Mouse (Mus musculus) liver, adult 2 months (tissue): Measurements from ENCODE around the gene Mrps35. TPM values are rescaled to one million over a fixed set of nuclear protein-coding genes. Genes with fewer than 3 reads are reported as not detected.

Experiments used
- DNase-seq: peaks from one replicate; pipeline ENCODE4 v3.0.0-alpha.2; 2011; ENCODE audit warnings: low read depth, low spot score; ENCODE audit errors: extremely low read depth
- H3K27ac ChIP-seq: fragments of 200-500 bp; replicated peaks from 2 replicates; pipeline ENCODE4 v1.5.1; 2012; ENCODE audit warnings: low read depth, mild to moderate bottlenecking, control low read depth, inconsistent platforms, low read length; ENCODE audit not compliant: insufficient read depth
- H3K27me3 ChIP-seq: fragments of 200-500 bp; 2 replicates; pipeline ENCODE4 v1.6.1; 2012; ENCODE audit warnings: mild to moderate bottlenecking, moderate library complexity, low read length, inconsistent platforms; ENCODE audit not compliant: control insufficient read depth, insufficient read depth
- H3K36me3 ChIP-seq: fragments of 200-500 bp; 2 replicates; pipeline ENCODE4 v1.6.1; 2012; ENCODE audit warnings: low read length, inconsistent platforms; ENCODE audit not compliant: control insufficient read depth, insufficient read depth
- H3K4me1 ChIP-seq: fragments of 200-500 bp; 2 replicates; pipeline ENCODE4 v1.6.1; 2011; ENCODE audit warnings: low read length; ENCODE audit not compliant: control insufficient read depth, insufficient read depth
- H3K4me3 ChIP-seq: fragments of 200-500 bp; 2 replicates; pipeline ENCODE4 v1.5.1; 2011; ENCODE audit warnings: low read depth, mild to moderate bottlenecking, control low read depth, low read length, moderate library complexity; ENCODE audit not compliant: insufficient read depth
- H3K79me2 ChIP-seq: fragments of 200-500 bp; 2 replicates; pipeline ENCODE4 v1.6.1; 2012; ENCODE audit warnings: inconsistent platforms, mild to moderate bottlenecking, low read length, moderate library complexity; ENCODE audit not compliant: control insufficient read depth, insufficient read depth
- H3K9ac ChIP-seq: fragments of 200-500 bp; 2 replicates; pipeline ENCODE4 v1.6.1; 2012; ENCODE audit warnings: low read depth, mild to moderate bottlenecking, control low read depth, inconsistent platforms, low read length
- CTCF ChIP-seq: fragments of 200-500 bp; IDR thresholded peaks from 2 replicates; pipeline ENCODE4 v1.5.1; 2011; ENCODE audit warnings: low read depth, low read length, control low read depth
- POLR2A ChIP-seq: fragments of 200-500 bp; IDR thresholded peaks from 2 replicates; pipeline ENCODE4 v1.6.1; 2011; ENCODE audit warnings: low read length, control low read depth; ENCODE audit not compliant: insufficient read depth; ENCODE audit errors: extremely low read depth
- WGBS: fragments of 180-500 bp; shearing (Covaris S2); methylation state at CpG from one replicate; pipeline ENCODE4 v1.1.7; 2018; 5-methylcytosine and 5-hydroxymethylcytosine counted together
- polyA plus RNA-seq: library from polyadenylated mRNA; depleted of rRNA; stranded (reverse); fragments of >200 nt; gene quantifications from 2 replicates; pipeline ENCODE4 v1.2.3, GENCODE M21; 2012; rRNA removed
- total RNA-seq: library from RNA; depleted of rRNA; stranded (reverse); fragments of >200 nt; gene quantifications from 2 replicates; pipeline ENCODE4 v1.2.3, GENCODE M21; 2014; rRNA removed

Mrps35 gene
- total RNA-seq (15.2 and 22.1 TPM in 2 replicates), polyA plus RNA-seq (8.7 and 9.6 TPM in 2 replicates)

- WGBS, result 3% methylated on average over 66 of the region's 66 CpGs
- H3K36me3 ChIP-seq, result peaks cover 5% of the 10 kb centered on the region; the same call in 1 of the 2 replicates
- TF ChIP-seq CTCF (no peak), POLR2A (peak; percentile 88)
- peaks cover 2% of the 10 kb centered on the region for H3K4me1 ChIP-seq
- H3K4me3 ChIP-seq, result peak within 1 kb of the TSS; percentile 96
- H3K27me3 ChIP-seq, result no peaks in the 10 kb centered on the region
- peak; percentile 77 for DNase-seq
- no peaks in the 10 kb centered on the region; the same call in 1 of the 2 replicates for H3K79me2 ChIP-seq
- peak within 1 kb of the TSS; percentile 81 for H3K27ac ChIP-seq
- H3K9ac ChIP-seq, result peak within 1 kb of the TSS; percentile 97
Measured at GRCm38 (mm10) chr6:147042291-147043290, at the start of gene Mrps35. Gene Mrps35 (plus strand): TSS chr6:147042764.

DNA sequence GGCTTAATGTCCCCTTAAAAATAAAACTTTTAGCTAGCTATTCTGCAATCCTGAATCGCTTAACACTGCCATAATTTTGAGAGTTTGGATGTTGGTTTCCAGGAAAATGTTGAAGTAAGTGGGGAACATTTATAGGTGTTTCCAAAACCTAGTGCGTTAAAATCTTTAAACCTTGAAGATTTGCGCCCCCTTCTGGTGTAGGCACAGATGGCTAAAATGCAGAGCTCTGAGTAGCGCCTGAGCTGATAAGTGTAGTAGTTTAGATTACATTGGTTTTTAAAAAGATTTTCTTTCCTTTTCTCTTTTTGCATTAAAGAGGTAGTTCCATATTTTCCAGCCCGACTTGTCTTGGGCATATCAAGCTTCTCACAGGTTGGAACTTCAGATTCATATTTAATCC lies 48.3 kb upstream of the Mrps35 start:
- no peak overlapping the region for H3K9ac ChIP-seq
- H3K27me3 ChIP-seq, result no peaks in the 10 kb centered on the region
- peaks cover 15% of the 10 kb centered on the region; the same call in 1 of the 2 replicates for H3K36me3 ChIP-seq
- H3K4me1 ChIP-seq, result no peaks in the 10 kb centered on the region
- WGBS, result 43% methylated on average over 5 of the region's 5 CpGs
- no peaks in the 10 kb centered on the region for H3K79me2 ChIP-seq
- no peak overlapping the region for H3K27ac ChIP-seq
- peak; percentile 41 for DNase-seq
- no peak overlapping the region for H3K4me3 ChIP-seq
- no peak for TF ChIP-seq POLR2A
- TF ChIP-seq CTCF, result peak; percentile 33; the same call in 1 of the 2 replicates

GRCm38 (mm10) chr6:146995391-146995790 lies 47.2 kb upstream of the Mrps35 start:
- no peak for TF ChIP-seq CTCF
- no peak for TF ChIP-seq POLR2A
- WGBS, result 96% methylated on average over 2 of the region's 2 CpGs
- DNase-seq, result no peak
- Histone ChIP-seq H3K79me2 (no peaks in the 10 kb centered on the region), H3K9ac (no peak overlapping the region), H3K27ac (no peak overlapping the region), H3K4me1 (no peaks in the 10 kb centered on the region), H3K27me3 (no peaks in the 10 kb centered on the region), H3K36me3 (peaks cover 19% of the 10 kb centered on the region), H3K4me3 (no peak overlapping the region)

- 95% methylated on average over 6 of the region's 6 CpGs for WGBS
- no peak for DNase-seq
- no peak for TF ChIP-seq CTCF
- TF ChIP-seq POLR2A, result no peak
- H3K36me3 ChIP-seq, result peaks cover 22% of the 10 kb centered on the region
- H3K27me3 ChIP-seq, result no peaks in the 10 kb centered on the region
- H3K4me3 ChIP-seq, result no peak overlapping the region
- no peaks in the 10 kb centered on the region for H3K4me1 ChIP-seq
- H3K9ac ChIP-seq, result no peak overlapping the region
- H3K27ac ChIP-seq, result no peak overlapping the region
- H3K79me2 ChIP-seq, result no peaks in the 10 kb centered on the region
Measured at GRCm38 (mm10) chr6:146995878-146996277, 46.7 kb upstream of the Mrps35 start.

- WGBS, result 79% methylated on average over 6 of the region's 6 CpGs
- Histone ChIP-seq H3K9ac (no peak overlapping the region), H3K4me1 (no peaks in the 10 kb centered on the region), H3K79me2 (no peaks in the 10 kb centered on the region), H3K27ac (no peak overlapping the region), H3K27me3 (no peaks in the 10 kb centered on the region), H3K36me3 (peaks cover 24% of the 10 kb centered on the region), H3K4me3 (no peak overlapping the region)
- TF ChIP-seq POLR2A (no peak), CTCF (no peak)
- no peak for DNase-seq
Measured at GRCm38 (mm10) chr6:146997006-146997405, 45.6 kb upstream of the Mrps35 start.
